38 mouse cellular contexts compared by ENCODE assay signal in genomic region chr1:106959981-106960380, GRCm38 (mm10). TPM values are rescaled to one million over a fixed set of nuclear protein-coding genes. Genes with fewer than 3 reads are reported as not detected.
"Had no signal": no experiment of that assay in that cellular context is flagged by ENCODE, and none has a peak within 500 bp of the region (broad histone marks: within the 10 kb centered on the region; RNA-seq: fewer than 3 reads in every experiment).

No protein-coding gene starts in this region.

- ATAC-seq: forebrain, embryonic 13.5 days; forebrain, embryonic 14.5 days; forebrain, embryonic 15.5 days; forebrain, embryonic 16.5 days; forebrain, postnatal 0 days had no signal

- DNase-seq: cerebellum, adult 8-10 months; cerebellum, adult 9-10 months; cerebellum, adult 9-11 months; cerebellum, postnatal 10 days; cerebellum, postnatal 14 days; cerebellum, postnatal 25 days; cerebellum, postnatal 36 days; embryo, embryonic 11 days; forebrain, postnatal 0 days; gastrocnemius, adult 2 months; gastrocnemius, postnatal 10 days; gastrocnemius, postnatal 14 days; gastrocnemius, postnatal 25 days; gastrocnemius, postnatal 36 days; heart, adult 11 months; heart, adult 18-20 months; heart, adult 2 months had no signal

RNA-seq across cellular contexts. Expression of gene Serpinb13, which starts 20.8 kb away (rescaled TPM):
- total RNA-seq: common myeloid progenitor, adult 5-6 weeks; forebrain, postnatal 0 days; gastrocnemius, adult 18-20 months; gastrocnemius, adult 2 months; gastrocnemius, adult 8-10 months; gastrocnemius, postnatal 10 days; gastrocnemius, postnatal 14 days; gastrocnemius, postnatal 25 days; gastrocnemius, postnatal 36 days; gastrocnemius, postnatal 4 days; heart, adult 18-20 months; heart, adult 2 months; heart, adult 8-10 months had no signal
- polyA plus RNA-seq: cortical plate, adult 2 months; embryonic facial prominence, embryonic 10.5 days; embryonic facial prominence, embryonic 11.5 days; embryonic facial prominence, embryonic 12.5 days; embryonic facial prominence, embryonic 13.5 days; embryonic facial prominence, embryonic 14.5 days; forebrain, embryonic 10.5 days; forebrain, embryonic 11.5 days; forebrain, embryonic 12.5 days; forebrain, embryonic 13.5 days; forebrain, embryonic 14.5 days; forebrain, embryonic 15.5 days; forebrain, embryonic 16.5 days; forebrain, postnatal 0 days; frontal cortex, adult 2 months; heart, adult 2 months; heart, embryonic 10.5 days had no signal

RNA-seq across cellular contexts. Expression of gene Serpinb12, which starts 25.7 kb away (rescaled TPM):
- total RNA-seq: common myeloid progenitor, adult 5-6 weeks; forebrain, postnatal 0 days; gastrocnemius, adult 18-20 months; gastrocnemius, adult 2 months; gastrocnemius, adult 8-10 months; gastrocnemius, postnatal 25 days; gastrocnemius, postnatal 36 days; heart, adult 18-20 months; heart, adult 2 months; heart, adult 8-10 months had no signal
- polyA plus RNA-seq: cortical plate, adult 2 months; embryonic facial prominence, embryonic 10.5 days; embryonic facial prominence, embryonic 11.5 days; embryonic facial prominence, embryonic 12.5 days; erythroblast, embryonic 14.5 days; forebrain, embryonic 10.5 days; forebrain, embryonic 11.5 days; forebrain, embryonic 12.5 days; forebrain, embryonic 13.5 days; forebrain, embryonic 14.5 days; forebrain, embryonic 15.5 days; forebrain, embryonic 16.5 days; forebrain, postnatal 0 days; frontal cortex, adult 2 months; heart, adult 2 months; heart, embryonic 10.5 days had no signal
